Mouse (Mus musculus) lung, embryonic 16.5 days (tissue): ENCODE results near the gene Ppme1. TPM values are rescaled to one million over a fixed set of nuclear protein-coding genes. Genes with fewer than 3 reads are reported as not detected.
A peak's percentile ranks its signal among the peaks of the same experiment; 100 is the strongest.

ENCODE experiments used
- ATAC-seq: fragments of 200-750 bp; cut with Nextera tagmentation; 2 replicates; pipeline ENCODE4 v1.8.0; 2017; ENCODE audit warnings: low read depth, mild to moderate bottlenecking, moderate library complexity
- H3K27ac ChIP-seq: fragments of 300-500 bp; sonication (generic); 2 replicates; pipeline ENCODE4 v1.5.1; 2014; ENCODE audit warnings: mild to moderate bottlenecking, control low read depth, low read length
- H3K27me3 ChIP-seq: fragments of 300-500 bp; sonication (generic); 2 replicates; pipeline ENCODE4 v1.6.1; 2014; ENCODE audit warnings: low read depth, low read length, mixed read lengths; ENCODE audit not compliant: control insufficient read depth, insufficient read depth
- H3K36me3 ChIP-seq: fragments of 300-500 bp; sonication (generic); 2 replicates; pipeline ENCODE4 v1.6.1; 2014; ENCODE audit warnings: low read length; ENCODE audit not compliant: control insufficient read depth, insufficient read depth
- H3K4me1 ChIP-seq: fragments of 300-500 bp; sonication (generic); replicated peaks from 2 replicates; pipeline ENCODE4 v1.6.1; 2014; ENCODE audit warnings: low read length, mixed read lengths; ENCODE audit not compliant: control insufficient read depth, insufficient read depth
- H3K4me2 ChIP-seq: fragments of 300-500 bp; sonication (generic); 2 replicates; pipeline ENCODE4 v1.6.1; 2014; ENCODE audit warnings: low read depth, low read length, control low read depth
- H3K4me3 ChIP-seq: fragments of 300-500 bp; sonication (generic); 2 replicates; pipeline ENCODE4 v1.5.1; 2014; ENCODE audit warnings: mild to moderate bottlenecking, low read length, control low read depth
- H3K9ac ChIP-seq: fragments of 300-500 bp; sonication (generic); 2 replicates; pipeline ENCODE4 v1.6.1; 2014; ENCODE audit warnings: low read length, control low read depth
- H3K9me3 ChIP-seq: fragments of 300-500 bp; sonication (generic); 2 replicates; pipeline ENCODE4 v1.6.1; 2016; ENCODE audit warnings: low read length; ENCODE audit not compliant: control insufficient read depth
- WGBS: fragments of 180-500 bp; shearing (Covaris S2); extraction: QIAGEN DNeasy Blood & Tissue Kit; methylation state at CpG from one replicate; pipeline ENCODE4 v1.1.7; 2014; 5-methylcytosine and 5-hydroxymethylcytosine counted together
- polyA plus RNA-seq: library from polyadenylated mRNA; unstranded; fragments of >200 nt; fragmentation: Nextera tagmentation; extraction: Ambion mirVana; gene quantifications from 2 replicates; pipeline ENCODE4 v1.2.1, GENCODE M21; 2015

The Ppme1 gene
- polyA plus RNA-seq, 1 experiment from 2014 or later, result 57.6 TPM

- ATAC-seq, result no peak
- H3K4me1 ChIP-seq, result no peaks in the 10 kb centered on the region
- no peaks in the 10 kb centered on the region for H3K27me3 ChIP-seq
- peaks cover 7% of the 10 kb centered on the region; the same call in 1 of the 2 replicates for H3K36me3 ChIP-seq
- H3K4me3 ChIP-seq, result no peak overlapping the region
- H3K9ac ChIP-seq, result no peak overlapping the region
- no peaks in the 10 kb centered on the region for H3K9me3 ChIP-seq
- WGBS, result 84% methylated on average over 2 of the region's 2 CpGs
- H3K27ac ChIP-seq, result no peak overlapping the region
- no peak overlapping the region for H3K4me2 ChIP-seq
Measured at GRCm38 (mm10) chr7:100383207-100383606, 11.1 kb upstream of the Ppme1 start.

- ATAC-seq, result no peak
- peaks cover 7% of the 10 kb centered on the region; the same call in 1 of the 2 replicates for H3K36me3 ChIP-seq
- H3K27me3 ChIP-seq, result no peaks in the 10 kb centered on the region
- no peak overlapping the region for H3K4me3 ChIP-seq
- no peaks in the 10 kb centered on the region for H3K9me3 ChIP-seq
- no peak overlapping the region for H3K4me2 ChIP-seq
- H3K9ac ChIP-seq, result no peak overlapping the region
- no peak overlapping the region for H3K27ac ChIP-seq
- H3K4me1 ChIP-seq, result no peaks in the 10 kb centered on the region
Measured at GRCm38 (mm10) chr7:100381161-100381560, 9.1 kb upstream of the Ppme1 start.

GRCm38 (mm10) chr7:100378257-100378656, 6.2 kb upstream of the Ppme1 start:
- no peaks in the 10 kb centered on the region for H3K27me3 ChIP-seq
- no peak overlapping the region for H3K4me2 ChIP-seq
- H3K36me3 ChIP-seq, result peaks cover 10% of the 10 kb centered on the region
- H3K4me1 ChIP-seq, result no peaks in the 10 kb centered on the region; the same call in 1 of the 2 replicates
- WGBS, result 87% methylated on average over 2 of the region's 2 CpGs
- H3K9ac ChIP-seq, result no peak overlapping the region
- no peak overlapping the region for H3K4me3 ChIP-seq
- no peaks in the 10 kb centered on the region for H3K9me3 ChIP-seq
- no peak for ATAC-seq
- H3K27ac ChIP-seq, result no peak overlapping the region

GRCm38 (mm10) chr7:100372452-100372980, 409 bp upstream of the Ppme1 start:
- Histone ChIP-seq H3K4me2 (peak overlapping the region; percentile 64), H3K27ac (peak overlapping the region; percentile 86), H3K4me3 (peak overlapping the region; percentile 78), H3K9me3 (no peaks in the 10 kb centered on the region), H3K27me3 (no peaks in the 10 kb centered on the region), H3K4me1 (peaks cover 13% of the 10 kb centered on the region), H3K36me3 (peaks cover 3% of the 10 kb centered on the region; the same call in 1 of the 2 replicates), H3K9ac (peak overlapping the region; percentile 74)
- WGBS, result 5% methylated on average over 17 of the region's 17 CpGs
- ATAC-seq, result no peak

GRCm38 (mm10) chr7:100364888-100365287, 7.2 kb downstream of the Ppme1 start:
- no peak for ATAC-seq
- H3K4me3 ChIP-seq, result no peak overlapping the region
- no peak overlapping the region for H3K9ac ChIP-seq
- no peak overlapping the region for H3K4me2 ChIP-seq
- H3K4me1 ChIP-seq, result no peaks in the 10 kb centered on the region; the same call in 1 of the 2 replicates
- H3K9me3 ChIP-seq, result no peaks in the 10 kb centered on the region
- no peak overlapping the region; the same call in 1 of the 2 replicates for H3K27ac ChIP-seq
- H3K27me3 ChIP-seq, result no peaks in the 10 kb centered on the region
- no peaks in the 10 kb centered on the region for H3K36me3 ChIP-seq
- WGBS, result 27% methylated on average over 6 of the region's 6 CpGs

GRCm38 (mm10) chr7:100363162-100363561, 8.9 kb downstream of the Ppme1 start:
- no peak overlapping the region for H3K4me3 ChIP-seq
- H3K36me3 ChIP-seq, result no peaks in the 10 kb centered on the region
- H3K27ac ChIP-seq, result no peak overlapping the region
- no peaks in the 10 kb centered on the region for H3K27me3 ChIP-seq
- H3K4me1 ChIP-seq, result no peaks in the 10 kb centered on the region; the same call in 1 of the 2 replicates
- no peak for ATAC-seq
- H3K9me3 ChIP-seq, result no peaks in the 10 kb centered on the region
- H3K9ac ChIP-seq, result no peak overlapping the region
- H3K4me2 ChIP-seq, result no peak overlapping the region
- 86% methylated on average over 2 of the region's 2 CpGs for WGBS

- Histone ChIP-seq H3K9me3 (no peaks in the 10 kb centered on the region), H3K9ac (no peak overlapping the region), H3K27ac (no peak overlapping the region), H3K27me3 (no peaks in the 10 kb centered on the region), H3K36me3 (peaks cover 3% of the 10 kb centered on the region; the same call in 1 of the 2 replicates), H3K4me1 (no peaks in the 10 kb centered on the region), H3K4me2 (no peak overlapping the region), H3K4me3 (no peak overlapping the region)
- ATAC-seq, result no peak
Measured at GRCm38 (mm10) chr7:100357856-100358255, 14.3 kb downstream of the Ppme1 start.

GRCm38 (mm10) chr7:100356768-100357167, 15.3 kb downstream of the Ppme1 start:
- H3K27me3 ChIP-seq, result no peaks in the 10 kb centered on the region
- H3K4me1 ChIP-seq, result no peaks in the 10 kb centered on the region
- H3K9me3 ChIP-seq, result no peaks in the 10 kb centered on the region
- WGBS, result 69% methylated on average over 1 of the region's 1 CpGs
- H3K4me3 ChIP-seq, result no peak overlapping the region
- no peak for ATAC-seq
- no peak overlapping the region for H3K9ac ChIP-seq
- no peak overlapping the region for H3K4me2 ChIP-seq
- H3K36me3 ChIP-seq, result peaks cover 5% of the 10 kb centered on the region; the same call in 1 of the 2 replicates
- no peak overlapping the region for H3K27ac ChIP-seq

- 78% methylated on average over 5 of the region's 5 CpGs for WGBS
- Histone ChIP-seq H3K9ac (no peak overlapping the region), H3K4me3 (no peak overlapping the region), H3K9me3 (no peaks in the 10 kb centered on the region), H3K4me1 (no peaks in the 10 kb centered on the region), H3K4me2 (no peak overlapping the region), H3K27me3 (no peaks in the 10 kb centered on the region), H3K36me3 (peaks cover 5% of the 10 kb centered on the region; the same call in 1 of the 2 replicates), H3K27ac (no peak overlapping the region)
- ATAC-seq, result no peak
Measured at GRCm38 (mm10) chr7:100356324-100356723, 15.8 kb downstream of the Ppme1 start.

GRCm38 (mm10) chr7:100354984-100355383, 17.1 kb downstream of the Ppme1 start:
- no peak overlapping the region for H3K27ac ChIP-seq

More at GRCm38 (mm10) chr7:100354984-100355383, 17.1 kb downstream of the Ppme1 start:
- 80% methylated on average over 4 of the region's 4 CpGs for WGBS
- H3K36me3 ChIP-seq, result peaks cover 5% of the 10 kb centered on the region; the same call in 1 of the 2 replicates
- H3K9me3 ChIP-seq, result no peaks in the 10 kb centered on the region
- no peak overlapping the region for H3K9ac ChIP-seq
- no peak overlapping the region for H3K4me3 ChIP-seq
- H3K27me3 ChIP-seq, result no peaks in the 10 kb centered on the region
- no peak for ATAC-seq
- no peaks in the 10 kb centered on the region for H3K4me1 ChIP-seq
- no peak overlapping the region for H3K4me2 ChIP-seq
